Mouse (Mus musculus) ovary, postnatal 10 days (tissue): ENCODE data around the gene Gtpbp1.

Source experiments
- DNase-seq: peaks from one replicate; pipeline ENCODE4 v3.0.0; 2022; ENCODE audit warnings: low spot score

Gtpbp1 gene

DNA sequence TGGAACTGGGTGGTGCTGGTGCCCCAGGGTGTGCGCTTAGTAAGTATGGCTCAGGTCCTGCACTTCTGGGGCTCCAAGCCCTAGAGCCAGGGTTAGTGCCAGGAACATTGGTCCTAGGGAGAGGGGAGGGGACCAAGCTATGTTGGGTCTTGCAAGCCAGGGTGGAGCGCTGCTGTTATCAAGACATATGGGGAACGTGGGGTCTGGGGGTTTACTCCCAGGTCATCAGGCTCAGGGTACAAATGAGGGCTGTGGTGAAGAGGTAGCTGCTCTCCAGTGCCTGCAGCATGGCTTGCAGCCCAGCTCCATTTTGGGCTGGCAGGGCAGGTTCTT, 62.7 kb downstream of the Gtpbp1 start:
- DNase-seq: no peak

DNA sequence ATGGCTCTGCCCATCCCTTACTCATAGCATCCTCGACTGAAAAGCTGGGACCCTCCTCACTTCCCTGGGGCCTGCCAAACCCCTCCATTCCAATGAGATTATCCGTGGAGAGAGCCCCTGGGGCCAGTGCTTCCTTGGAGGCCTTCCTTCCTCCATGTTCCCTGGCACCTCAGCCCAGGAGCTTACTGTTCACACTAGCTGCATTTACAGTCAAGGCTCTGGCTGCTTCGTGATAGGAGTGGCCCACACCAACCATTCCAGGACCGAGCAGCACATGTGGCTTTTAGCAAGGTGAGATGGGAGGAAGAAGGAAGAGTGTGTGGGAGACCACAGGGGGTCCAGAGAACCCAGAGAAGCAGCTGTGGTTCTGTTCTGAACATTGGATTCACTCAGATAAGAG, 63.2 kb downstream of the Gtpbp1 start:
- DNase-seq: no peak

GRCm38 (mm10) chr15:79755176-79755575, 64.5 kb downstream of the Gtpbp1 start:
- DNase-seq: no peak

DNA sequence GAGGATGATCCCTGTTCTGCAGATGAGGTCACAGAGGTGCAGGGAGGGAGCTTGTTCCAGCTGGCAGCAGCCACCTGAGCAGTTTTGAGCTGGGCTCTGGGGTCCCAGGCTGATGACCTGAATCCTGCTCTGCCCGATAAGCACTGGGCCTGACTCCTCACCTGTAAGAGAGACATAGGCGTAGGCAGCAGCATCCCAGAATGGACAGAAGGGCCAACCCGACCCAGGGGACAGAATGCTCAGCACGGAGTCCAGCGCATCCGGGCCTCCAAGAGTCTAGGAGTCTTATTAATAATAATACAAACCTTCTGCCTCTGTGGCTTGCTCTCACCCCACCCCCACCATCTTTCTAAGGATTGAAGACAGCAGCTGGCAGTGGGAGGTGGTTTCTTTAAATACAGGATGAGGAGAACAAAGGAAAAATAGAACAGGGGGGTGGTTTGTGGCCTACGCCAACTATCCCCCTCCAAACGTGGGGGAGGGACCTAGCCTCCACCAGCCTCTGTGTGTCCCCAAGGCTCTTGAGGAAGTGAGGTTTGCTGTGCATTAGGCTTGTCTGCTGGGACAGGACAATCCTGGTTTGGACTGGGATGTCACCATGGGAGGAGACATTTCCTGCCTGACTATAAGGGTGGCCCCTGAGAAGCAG, 65.5 kb downstream of the Gtpbp1 start:
- no peak for DNase-seq

DNA sequence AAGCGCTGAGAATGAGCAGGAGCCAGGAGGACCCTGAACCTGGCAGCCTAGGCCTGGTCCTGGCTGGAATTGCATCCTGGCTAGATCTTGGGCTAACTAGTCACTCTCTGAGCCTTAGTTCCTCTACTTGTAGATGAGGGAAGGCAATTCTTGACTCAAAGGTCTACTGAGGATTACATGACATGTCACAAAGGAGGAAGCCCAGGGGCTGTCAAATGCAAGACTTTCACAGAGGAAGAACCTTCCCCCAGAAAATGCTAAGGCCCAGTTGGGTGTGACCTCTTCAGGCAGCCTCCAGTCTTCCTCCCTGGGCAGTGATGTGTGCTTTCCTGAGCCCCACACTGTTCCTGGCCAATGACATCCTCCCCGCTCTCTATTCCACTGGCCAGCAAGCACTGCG, 66.5 kb downstream of the Gtpbp1 start:
- DNase-seq: no peak

- no peak for DNase-seq
These were observed 70.3 kb downstream of the Gtpbp1 start for GRCm38 (mm10) chr15:79760956-79761355.

- no peak for DNase-seq
These were observed 72.4 kb downstream of the Gtpbp1 start for GRCm38 (mm10) chr15:79763001-79763400.

DNA sequence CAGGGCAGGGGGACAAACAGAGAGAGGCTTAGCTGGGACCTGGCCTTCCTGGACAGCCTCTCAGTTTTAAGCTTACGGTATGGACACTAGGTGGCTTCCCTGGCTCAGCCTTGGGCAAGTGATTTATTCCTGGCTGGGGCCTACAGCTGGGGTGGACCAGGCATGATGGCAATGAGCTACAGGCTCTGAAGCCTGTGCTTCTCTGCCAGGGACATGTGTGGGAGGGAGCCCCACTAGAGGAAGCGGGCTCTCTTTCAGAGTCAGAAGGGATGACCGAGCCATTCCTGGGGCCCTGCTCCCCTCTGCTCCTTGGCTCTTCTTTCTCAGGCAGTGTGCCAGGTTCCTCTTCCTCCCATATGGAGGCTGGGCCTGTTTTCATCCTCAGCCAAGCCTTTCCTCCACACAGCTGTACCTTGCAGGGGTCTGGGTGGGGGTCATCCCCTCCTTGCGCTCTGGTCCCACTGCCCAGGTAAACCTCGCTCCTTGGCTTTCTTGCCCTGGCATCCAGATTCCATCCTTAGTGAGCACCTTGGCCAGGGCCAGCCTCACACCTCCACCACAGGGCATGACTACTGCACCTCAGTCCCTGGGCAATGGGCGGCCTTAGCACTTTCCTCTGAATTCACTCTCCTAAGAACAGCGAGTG, 73.1 kb downstream of the Gtpbp1 start:
- DNase-seq: peak; percentile 21

DNA sequence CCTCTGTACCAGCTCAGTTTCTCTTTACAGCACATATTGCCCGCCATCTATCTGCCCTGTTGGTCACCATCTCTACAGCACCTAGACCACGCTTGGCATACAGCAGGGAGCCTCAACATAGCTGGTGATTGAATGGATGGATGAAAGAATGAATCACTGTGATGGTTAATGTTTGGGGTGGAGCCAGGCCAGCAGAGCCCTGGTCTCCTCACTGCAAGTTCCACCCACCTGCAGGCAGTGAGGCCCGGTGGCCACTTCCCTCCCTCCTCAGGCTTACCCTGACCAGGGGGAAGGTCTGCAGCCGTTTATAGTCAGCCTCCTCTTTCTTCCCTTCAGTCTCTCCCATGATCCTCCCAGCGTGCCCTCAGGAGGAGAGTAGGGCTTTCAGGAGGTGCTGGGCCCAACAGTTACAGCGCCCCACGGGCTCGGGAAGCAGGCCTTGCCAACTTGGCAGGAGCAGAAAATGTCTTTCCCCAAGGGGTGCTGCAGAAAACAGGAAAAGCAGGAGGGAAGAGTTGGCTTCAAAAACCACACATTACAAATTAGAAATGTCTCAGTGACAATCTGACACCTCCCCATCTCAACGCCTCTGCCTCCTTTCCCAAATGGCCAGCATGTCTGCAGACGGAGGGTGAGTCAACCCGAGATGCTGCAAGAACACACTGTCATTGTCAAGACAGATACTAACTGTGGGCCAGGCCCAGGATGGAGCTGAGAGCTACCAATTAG, 74.1 kb downstream of the Gtpbp1 start:
- DNase-seq: no peak

- no peak for DNase-seq
These were observed 74.7 kb downstream of the Gtpbp1 start for GRCm38 (mm10) chr15:79765361-79765760.

- DNase-seq: no peak
These were observed 75.5 kb downstream of the Gtpbp1 start for GRCm38 (mm10) chr15:79766168-79766567.

- DNase-seq: no peak
These were observed 76.0 kb downstream of the Gtpbp1 start for GRCm38 (mm10) chr15:79766586-79767071.

GRCm38 (mm10) chr15:79767327-79767961, 76.8 kb downstream of the Gtpbp1 start:
- no peak for DNase-seq

DNA sequence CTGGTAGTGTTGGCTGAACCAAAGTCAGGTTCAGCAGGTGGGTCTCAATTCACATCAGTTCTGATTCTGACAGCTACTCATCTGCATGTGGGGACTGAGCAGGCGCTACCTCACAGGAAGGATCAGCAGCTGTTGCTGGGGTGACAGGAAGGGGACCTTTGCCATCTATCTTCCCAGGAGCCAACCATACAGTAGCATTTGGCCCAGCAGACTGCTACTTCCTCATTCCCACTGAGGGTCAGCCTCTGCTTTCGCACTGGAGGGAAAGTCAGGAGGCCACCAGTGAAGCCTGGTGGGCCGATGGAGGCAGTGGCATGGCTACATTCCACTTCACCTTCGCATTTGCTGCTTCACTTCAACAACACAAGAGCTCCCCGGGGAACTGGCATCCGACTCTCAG, 77.7 kb downstream of the Gtpbp1 start:
- DNase-seq: no peak

DNA sequence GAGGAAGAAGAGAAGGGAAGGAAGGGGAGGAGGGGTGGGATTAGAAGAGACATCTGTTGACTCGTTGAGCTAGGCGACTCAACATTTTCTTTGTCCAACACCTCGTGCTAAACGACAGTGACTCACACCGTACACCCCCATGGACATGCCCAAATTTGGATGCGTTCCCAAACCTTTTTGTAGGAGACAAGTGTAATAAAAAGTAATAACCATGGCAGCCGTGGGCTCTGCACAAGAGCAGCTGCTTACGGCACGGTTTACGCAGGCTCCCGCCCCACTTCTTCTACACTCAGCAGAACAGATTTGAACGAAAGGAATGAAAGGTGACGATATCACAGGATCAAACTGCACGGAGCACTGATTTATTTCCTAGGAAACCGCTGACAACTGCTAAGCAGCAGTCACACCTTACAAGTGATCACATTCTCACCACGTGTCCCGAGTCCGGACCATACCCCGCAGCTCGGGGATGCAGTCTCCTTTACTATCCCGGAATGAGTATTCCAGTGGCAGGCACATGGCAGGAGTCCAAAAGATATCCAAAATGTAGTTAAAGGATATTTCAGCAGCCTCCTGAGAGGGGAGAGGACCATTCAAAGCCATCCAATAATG, 80.1 kb downstream of the Gtpbp1 start:
- DNase-seq: no peak
